Mouse (Mus musculus): Measurements from ENCODE around the gene Golph3l. TPM values are rescaled to one million over a fixed set of nuclear protein-coding genes. Genes with fewer than 3 reads are reported as not detected.
A peak's percentile ranks its signal among the peaks of the same experiment; 100 is the strongest.
"Not testable (repeated sequence)": the region's sequence is repeated elsewhere in the genome, so short reads cannot be mapped to it uniquely, and the experiment has no call there.

Gene Golph3l
- polyA plus RNA-seq, 1 experiment from 2014 or later = 31.8 TPM

- no peaks in the 10 kb centered on the region for H3K27me3 ChIP-seq (ENCODE audit: low read depth, poor library complexity, severe bottlenecking)
- no peak overlapping the region; the same call in 1 of the 2 replicates for H3K27ac ChIP-seq
- H3K4me1 ChIP-seq = peaks cover 21% of the 10 kb centered on the region
- no peaks in the 10 kb centered on the region for H3K36me3 ChIP-seq
- DNase-seq (ENCODE audit: low spot score) = no peak
- no peak overlapping the region for H3K4me3 ChIP-seq
- 61% methylated on average over 7 of the region's 7 CpGs for WGBS
- H3K9me3 ChIP-seq (replicated peaks) = no peaks in the 10 kb centered on the region
Observed at GRCm38 (mm10) chr3:95652204-95652811, 63.6 kb downstream of the Golph3l start.

GRCm38 (mm10) chr3:95652871-95653270, 64.1 kb downstream of the Golph3l start:
- Histone ChIP-seq H3K9me3 (replicated peaks) (no peaks in the 10 kb centered on the region), H3K27ac (no peak overlapping the region; the same call in 1 of the 2 replicates), H3K27me3 (ENCODE audit: low read depth, poor library complexity, severe bottlenecking) (no peaks in the 10 kb centered on the region), H3K4me3 (no peak overlapping the region), H3K36me3 (no peaks in the 10 kb centered on the region), H3K4me1 (peaks cover 23% of the 10 kb centered on the region)
- WGBS = 27% methylated on average over 6 of the region's 6 CpGs
- DNase-seq (ENCODE audit: low spot score) = no peak

GRCm38 (mm10) chr3:95653473-95654034, 64.8 kb downstream of the Golph3l start:
- Histone ChIP-seq H3K27ac (peak overlapping the region; percentile 56; the same call in 1 of the 2 replicates), H3K4me3 (no peak overlapping the region)
- DNase-seq (ENCODE audit: low spot score) = no peak

GRCm38 (mm10) chr3:95654371-95654770, 65.6 kb downstream of the Golph3l start:
- not testable (repeated sequence) for DNase-seq (ENCODE audit: low spot score); H3K9me3 ChIP-seq (replicated peaks); H3K36me3 ChIP-seq; H3K27ac ChIP-seq; H3K27me3 ChIP-seq (ENCODE audit: low read depth, poor library complexity, severe bottlenecking); H3K4me3 ChIP-seq
- WGBS = 87% methylated on average over 3 of the region's 3 CpGs
- peaks cover 27% of the 10 kb centered on the region for H3K4me1 ChIP-seq

More at GRCm38 (mm10) chr3:95653473-95654034, 64.8 kb downstream of the Golph3l start:
- Histone ChIP-seq H3K4me1 (peaks cover 27% of the 10 kb centered on the region), H3K36me3 (no peaks in the 10 kb centered on the region), H3K27me3 (ENCODE audit: low read depth, poor library complexity, severe bottlenecking) (no peaks in the 10 kb centered on the region), H3K9me3 (replicated peaks) (no peaks in the 10 kb centered on the region)
- WGBS = 33% methylated on average over 11 of the region's 11 CpGs

GRCm38 (mm10) chr3:95655437-95655836, 66.7 kb downstream of the Golph3l start:
- 91% methylated on average over 5 of the region's 5 CpGs for WGBS
- peaks cover 4% of the 10 kb centered on the region for H3K36me3 ChIP-seq

GRCm38 (mm10) chr3:95657108-95657507, 68.4 kb downstream of the Golph3l start:
- Histone ChIP-seq H3K36me3 (peaks cover 21% of the 10 kb centered on the region), H3K27me3 (ENCODE audit: low read depth, poor library complexity, severe bottlenecking) (no peaks in the 10 kb centered on the region), H3K27ac (no peak overlapping the region), H3K9me3 (replicated peaks) (no peaks in the 10 kb centered on the region), H3K4me1 (peaks cover 43% of the 10 kb centered on the region), H3K4me3 (no peak overlapping the region)
- WGBS = 96% methylated on average over 3 of the region's 3 CpGs
- no peak for DNase-seq (ENCODE audit: low spot score)

More at GRCm38 (mm10) chr3:95655437-95655836, 66.7 kb downstream of the Golph3l start:
- Histone ChIP-seq H3K4me3 (no peak overlapping the region), H3K27me3 (ENCODE audit: low read depth, poor library complexity, severe bottlenecking) (no peaks in the 10 kb centered on the region), H3K9me3 (replicated peaks) (no peaks in the 10 kb centered on the region), H3K27ac (no peak overlapping the region), H3K4me1 (peaks cover 29% of the 10 kb centered on the region)
- DNase-seq (ENCODE audit: low spot score) = no peak

GRCm38 (mm10) chr3:95657711-95658110, 69.0 kb downstream of the Golph3l start:
- Histone ChIP-seq H3K27ac (peak overlapping the region; percentile 98), H3K36me3 (peaks cover 27% of the 10 kb centered on the region), H3K9me3 (replicated peaks) (no peaks in the 10 kb centered on the region), H3K4me3 (peak overlapping the region; percentile 90), H3K27me3 (ENCODE audit: low read depth, poor library complexity, severe bottlenecking) (no peaks in the 10 kb centered on the region), H3K4me1 (peaks cover 42% of the 10 kb centered on the region)
- 86% methylated on average over 3 of the region's 3 CpGs for WGBS
- DNase-seq (ENCODE audit: low spot score) = no peak

- WGBS = under 1% methylated on average over 43 of the region's 43 CpGs
- Histone ChIP-seq H3K9me3 (replicated peaks) (no peaks in the 10 kb centered on the region), H3K36me3 (peaks cover 33% of the 10 kb centered on the region), H3K4me3 (peak within 1 kb of the TSS; percentile 90), H3K4me1 (peaks cover 36% of the 10 kb centered on the region), H3K27ac (peak within 1 kb of the TSS; percentile 98), H3K27me3 (ENCODE audit: low read depth, poor library complexity, severe bottlenecking) (no peaks in the 10 kb centered on the region)
- DNase-seq (ENCODE audit: low spot score) = peak; percentile 97
Observed at GRCm38 (mm10) chr3:95658236-95658867, 69.6 kb downstream of the Golph3l start, which contains the start of gene Mcl1. Gene Mcl1, plus strand, starts transcription at chr3:95658788.

- H3K27me3 ChIP-seq (ENCODE audit: low read depth, poor library complexity, severe bottlenecking) = no peaks in the 10 kb centered on the region
- peak; percentile 86 for DNase-seq (ENCODE audit: low spot score)
- no peaks in the 10 kb centered on the region for H3K9me3 ChIP-seq (replicated peaks)
- 2% methylated on average over 107 of the region's 113 CpGs for WGBS
- H3K36me3 ChIP-seq = peaks cover 41% of the 10 kb centered on the region
- H3K27ac ChIP-seq = peak overlapping the region; percentile 98
- peaks cover 30% of the 10 kb centered on the region for H3K4me1 ChIP-seq
- peak overlapping the region; percentile 90 for H3K4me3 ChIP-seq
Observed at GRCm38 (mm10) chr3:95658868-95659712, 70.4 kb downstream of the Golph3l start.

GRCm38 (mm10) chr3:95659948-95660347, 71.2 kb downstream of the Golph3l start:
- H3K27ac ChIP-seq = peak overlapping the region; percentile 98
- H3K9me3 ChIP-seq (replicated peaks) = no peaks in the 10 kb centered on the region
- peak overlapping the region; percentile 90 for H3K4me3 ChIP-seq
- no peaks in the 10 kb centered on the region for H3K27me3 ChIP-seq (ENCODE audit: low read depth, poor library complexity, severe bottlenecking)
- WGBS = 4% methylated on average over 8 of the region's 8 CpGs
- no peak for DNase-seq (ENCODE audit: low spot score)
- peaks cover 33% of the 10 kb centered on the region for H3K4me1 ChIP-seq
- peaks cover 49% of the 10 kb centered on the region for H3K36me3 ChIP-seq

- Histone ChIP-seq H3K4me1 (peaks cover 39% of the 10 kb centered on the region), H3K9me3 (replicated peaks) (no peaks in the 10 kb centered on the region), H3K4me3 (peak overlapping the region; percentile 90), H3K36me3 (peaks cover 56% of the 10 kb centered on the region), H3K27me3 (ENCODE audit: low read depth, poor library complexity, severe bottlenecking) (no peaks in the 10 kb centered on the region), H3K27ac (peak overlapping the region; percentile 98)
- WGBS = 44% methylated on average over 2 of the region's 2 CpGs
- no peak for DNase-seq (ENCODE audit: low spot score)
Observed at GRCm38 (mm10) chr3:95660788-95661478, 72.2 kb downstream of the Golph3l start.

All from limb, embryonic 10.5 days (tissue).